Mouse (Mus musculus) testis, adult 2 months (tissue): ENCODE results near the gene Rrnad1.

Source experiments
- CTCF ChIP-seq: fragments of 200-500 bp; IDR thresholded peaks from 2 replicates; pipeline ENCODE4 v1.5.1; 2012; ENCODE audit warnings: low read depth, mild to moderate bottlenecking, inconsistent platforms, low read length, moderate library complexity; ENCODE audit not compliant: control insufficient read depth, insufficient read depth, insufficient replicate concordance
- POLR2A ChIP-seq: fragments of 200-500 bp; IDR thresholded peaks from 2 replicates; pipeline ENCODE4 v1.6.1; 2012; ENCODE audit warnings: low read depth, mild to moderate bottlenecking, inconsistent platforms, low read length, moderate library complexity; ENCODE audit not compliant: control insufficient read depth

GRCm38 (mm10) chr3:87948378-87949265, 18.1 kb upstream of the Rrnad1 start, which contains the start of gene Crabp2:
- TF ChIP-seq CTCF: no peak
- TF ChIP-seq POLR2A: no peak
